Comparison of ENCODE assay signal across 8 mouse cellular contexts in genomic region chr3:55226501-55227213, GRCm38 (mm10). TPM values are rescaled to one million over a fixed set of nuclear protein-coding genes. Genes with fewer than 3 reads are reported as not detected.
DNase-seq lines count a peak whose midpoint lies in the region; ATAC-seq and TF ChIP-seq lines count a peak whose summit lies in the region.

No protein-coding gene starts in this region.

- no peak overlapping the region for H3K27ac ChIP-seq in lung, embryonic 14.5 days (ENCODE audit: low read depth)
- H3K27ac ChIP-seq in embryonic facial prominence, embryonic 13.5 days, result no peak overlapping the region
- no peak overlapping the region for H3K27ac ChIP-seq in intestine, embryonic 14.5 days (ENCODE audit: low read depth)
- no peak overlapping the region; the same call in 1 of the 2 replicates for H3K27ac ChIP-seq in midbrain, embryonic 16.5 days (ENCODE audit: low read length)

- peaks cover 4% of the 10 kb centered on the region; the same call in 1 of the 2 replicates for H3K9me3 ChIP-seq in lung, embryonic 14.5 days (ENCODE audit: low read depth, low read length)
- H3K9me3 ChIP-seq in embryonic facial prominence, embryonic 13.5 days, result no peaks in the 10 kb centered on the region
- no peaks in the 10 kb centered on the region for H3K9me3 ChIP-seq in intestine, embryonic 14.5 days (ENCODE audit: control insufficient read depth, low read length)
- no peaks in the 10 kb centered on the region; the same call in 1 of the 2 replicates for H3K9me3 ChIP-seq in midbrain, embryonic 16.5 days (replicated peaks; ENCODE audit: control insufficient read depth, low read length, poor library complexity, severe bottlenecking)

- H3K4me3 ChIP-seq in lung, embryonic 14.5 days (ENCODE audit: low read depth, low read length), result no peak overlapping the region
- no peak overlapping the region for H3K4me3 ChIP-seq in lung, adult 2 months (replicated peaks; ENCODE audit: extremely low read depth, low read depth, low read length)
- no peak overlapping the region for H3K4me3 ChIP-seq in embryonic facial prominence, embryonic 13.5 days
- H3K4me3 ChIP-seq in intestine, embryonic 14.5 days (ENCODE audit: low read depth, low read length), result no peak overlapping the region
- H3K4me3 ChIP-seq in midbrain, embryonic 16.5 days (ENCODE audit: low read depth, low read length), result peak overlapping the region; percentile 20; the same call in 1 of the 2 replicates

- peak; percentile 58 for ATAC-seq in lung, embryonic 14.5 days (ENCODE audit: insufficient read depth)
- ATAC-seq in embryonic facial prominence, embryonic 13.5 days (ENCODE audit: insufficient number of reproducible peaks, insufficient read depth, low FRiP score, low TSS enrichment, low read depth), result peak; percentile 76
- peak; percentile 58 for ATAC-seq in intestine, embryonic 14.5 days (replicated peaks; ENCODE audit: low FRiP score, low TSS enrichment, low read depth)
- ATAC-seq in midbrain, embryonic 16.5 days, result peak; percentile 71

- H3K9ac ChIP-seq in lung, embryonic 14.5 days, result no peak overlapping the region
- H3K9ac ChIP-seq in embryonic facial prominence, embryonic 13.5 days, result no peak overlapping the region
- no peak overlapping the region for H3K9ac ChIP-seq in intestine, embryonic 14.5 days (ENCODE audit: low read length)
- H3K9ac ChIP-seq in midbrain, embryonic 16.5 days (ENCODE audit: low read depth, low read length), result peak overlapping the region; percentile 12; the same call in 1 of the 2 replicates

- H3K36me3 ChIP-seq in lung, embryonic 14.5 days (ENCODE audit: insufficient read depth), result no peaks in the 10 kb centered on the region
- H3K36me3 ChIP-seq in embryonic facial prominence, embryonic 13.5 days, result no peaks in the 10 kb centered on the region
- H3K36me3 ChIP-seq in intestine, embryonic 14.5 days (ENCODE audit: control insufficient read depth, insufficient read depth, low read length), result no peaks in the 10 kb centered on the region
- no peaks in the 10 kb centered on the region for H3K36me3 ChIP-seq in midbrain, embryonic 16.5 days (ENCODE audit: control insufficient read depth, insufficient read depth, low read length)

- no peaks in the 10 kb centered on the region for H3K4me1 ChIP-seq in lung, embryonic 14.5 days (ENCODE audit: insufficient read depth)
- no peaks in the 10 kb centered on the region for H3K4me1 ChIP-seq in lung, adult 2 months (ENCODE audit: control insufficient read depth, insufficient read depth, low read length)
- peaks cover 10% of the 10 kb centered on the region for H3K4me1 ChIP-seq in embryonic facial prominence, embryonic 13.5 days
- no peaks in the 10 kb centered on the region for H3K4me1 ChIP-seq in intestine, embryonic 14.5 days (replicated peaks; ENCODE audit: control insufficient read depth, insufficient read depth, low read length)
- H3K4me1 ChIP-seq in midbrain, embryonic 16.5 days (ENCODE audit: control insufficient read depth, insufficient read depth, low read length), result peaks cover 11% of the 10 kb centered on the region

- H3K4me2 ChIP-seq in lung, embryonic 14.5 days, result peak overlapping the region; percentile 27; the same call in 1 of the 2 replicates
- H3K4me2 ChIP-seq in embryonic facial prominence, embryonic 13.5 days, result peak overlapping the region; percentile 41
- H3K4me2 ChIP-seq in intestine, embryonic 14.5 days (ENCODE audit: low read length), result 0 out of 2 replicates have a peak overlapping the region, but pooled peaks have one; percentile 7
- H3K4me2 ChIP-seq in midbrain, embryonic 16.5 days (ENCODE audit: low read length), result peak overlapping the region; percentile 60

- H3K27me3 ChIP-seq in lung, embryonic 14.5 days (ENCODE audit: insufficient read depth, low read length), result no peaks in the 10 kb centered on the region
- peaks cover 7% of the 10 kb centered on the region; the same call in 1 of the 2 replicates for H3K27me3 ChIP-seq in embryonic facial prominence, embryonic 13.5 days
- H3K27me3 ChIP-seq in intestine, embryonic 14.5 days (replicated peaks; ENCODE audit: control insufficient read depth, insufficient read depth, low read length), result no peaks in the 10 kb centered on the region
- H3K27me3 ChIP-seq in midbrain, embryonic 16.5 days (ENCODE audit: control insufficient read depth, insufficient read depth, low read depth, low read length), result no peaks in the 10 kb centered on the region

- TF ChIP-seq CTCF in lung, embryonic 14.5 days (IDR thresholded peaks at IDR 0.05; ENCODE audit: low read depth), result no peak
- no peak for TF ChIP-seq CTCF in lung, adult 2 months (IDR thresholded peaks at IDR 0.05; ENCODE audit: insufficient read depth, low read length)

- TF ChIP-seq POLR2A in lung, adult 2 months (IDR thresholded peaks at IDR 0.05; ENCODE audit: borderline replicate concordance, extremely low read depth, low read depth, low read length), result no peak

- DNase-seq in lung, embryonic 14.5 days, result peak; percentile 23
- no peak for DNase-seq in lung, adult 2 months
- DNase-seq in intestine, embryonic 14.5 days (ENCODE audit: low spot score), result peak; percentile 54
- no peak for DNase-seq in thymus, postnatal 14 days
- no peak for DNase-seq in heart, adult 9 months (ENCODE audit: low spot score in 2 of 2)
- DNase-seq in cerebellum, postnatal 4 days (ENCODE audit: low spot score in 2 of 2), result no peak

- 31% methylated on average over 18 of the region's 18 CpGs for WGBS in lung, embryonic 14.5 days
- WGBS in lung, adult 2 months, result 36% methylated on average over 18 of the region's 18 CpGs
- 18% methylated on average over 18 of the region's 18 CpGs for WGBS in embryonic facial prominence, embryonic 13.5 days
- 30% methylated on average over 18 of the region's 18 CpGs for WGBS in intestine, embryonic 14.5 days
- 8% methylated on average over 18 of the region's 18 CpGs for WGBS in midbrain, embryonic 16.5 days

RNA-seq across cellular contexts. Expression of gene Dclk1, which starts 15.5 kb away (rescaled TPM):
- polyA plus RNA-seq in lung, embryonic 14.5 days (2014; fragmentation: Nextera tagmentation; extraction: Ambion mirVana), result 9.1 and 11.3 TPM in 2 replicates
- 1.6 and 1.9 TPM in 2 replicates for polyA plus RNA-seq in lung, adult 2 months (2012; rRNA removed)
- polyA plus RNA-seq in embryonic facial prominence, embryonic 13.5 days (2015; fragmentation: Nextera tagmentation; extraction: Ambion mirVana), result 56.1 and 60.0 TPM in 2 replicates
- polyA plus RNA-seq in intestine, embryonic 14.5 days (2014; fragmentation: Nextera tagmentation; extraction: Ambion mirVana), result 14.2 and 15.5 TPM in 2 replicates
- polyA plus RNA-seq in midbrain, embryonic 16.5 days (2015; fragmentation: Nextera tagmentation; extraction: Ambion mirVana), result 293 and 328 TPM in 2 replicates

RNA-seq across cellular contexts. Expression of gene Sohlh2, which starts 44.8 kb away (rescaled TPM):
- polyA plus RNA-seq in lung, embryonic 14.5 days (2014; fragmentation: Nextera tagmentation; extraction: Ambion mirVana), result not detected in 2 replicates
- 0.05 TPM in 1 of 2 replicates, not detected in the other for polyA plus RNA-seq in lung, adult 2 months (2012; rRNA removed)
- polyA plus RNA-seq in embryonic facial prominence, embryonic 13.5 days (2015; fragmentation: Nextera tagmentation; extraction: Ambion mirVana), result not detected in 2 replicates
- not detected in 2 replicates for polyA plus RNA-seq in intestine, embryonic 14.5 days (2014; fragmentation: Nextera tagmentation; extraction: Ambion mirVana)
- not detected in 2 replicates for polyA plus RNA-seq in midbrain, embryonic 16.5 days (2015; fragmentation: Nextera tagmentation; extraction: Ambion mirVana)

Comparison
In these comparisons a context has a peak if more than half of its experiments do, and no peak if none do; other contexts are left out.
1. DNase-seq: peak in lung, embryonic 14.5 days (single experiment) and intestine, embryonic 14.5 days (single experiment); none in lung, adult 2 months (single experiment), thymus, postnatal 14 days (single experiment), heart, adult 9 months (0 of 2) and cerebellum, postnatal 4 days (0 of 2).
2. H3K4me2 ChIP-seq: peak in every context shown above with its lines; median percentile 60 in midbrain, embryonic 16.5 days; 41 in embryonic facial prominence, embryonic 13.5 days; 27 in lung, embryonic 14.5 days; 7 in intestine, embryonic 14.5 days.
3. Peak in every context shown above with its lines, with median percentiles within 50 percentile points of each other: ATAC-seq.